Mouse (Mus musculus) cerebellum, adult 8-10 months (tissue): Measurements from ENCODE around the gene Klhl29.
A peak's percentile ranks its signal among the peaks of the same experiment; 100 is the strongest.
"Not testable (repeated sequence)": the region's sequence is repeated elsewhere in the genome, so short reads cannot be mapped to it uniquely, and the experiment has no call there.

Source experiments
- DNase-seq: peaks from one replicate; pipeline ENCODE4 v3.0.0; 2022

The Klhl29 gene

GRCm38 (mm10) chr12:5353416-5353815, 22.1 kb downstream of the Klhl29 start:
- DNase-seq, result no peak

- no peak for DNase-seq
Observed at GRCm38 (mm10) chr12:5352771-5353170, 22.7 kb downstream of the Klhl29 start.

GRCm38 (mm10) chr12:5350491-5351285, 24.8 kb downstream of the Klhl29 start:
- no peak for DNase-seq

GRCm38 (mm10) chr12:5345088-5345487, 30.4 kb downstream of the Klhl29 start:
- DNase-seq, result no peak

GRCm38 (mm10) chr12:5344457-5344856, 31.0 kb downstream of the Klhl29 start:
- DNase-seq, result not testable (repeated sequence)

- DNase-seq, result no peak
Observed at GRCm38 (mm10) chr12:5340151-5340603, 35.3 kb downstream of the Klhl29 start.

GRCm38 (mm10) chr12:5336927-5337712, 38.4 kb downstream of the Klhl29 start:
- DNase-seq, result peak; percentile 17

- no peak for DNase-seq
Observed at GRCm38 (mm10) chr12:5336331-5336730, 39.2 kb downstream of the Klhl29 start.

GRCm38 (mm10) chr12:5334956-5335355, 40.5 kb downstream of the Klhl29 start:
- no peak for DNase-seq

- no peak for DNase-seq
Observed at GRCm38 (mm10) chr12:5334175-5334574, 41.3 kb downstream of the Klhl29 start.

- DNase-seq, result no peak
Observed at GRCm38 (mm10) chr12:5331810-5332484, 43.5 kb downstream of the Klhl29 start.

GRCm38 (mm10) chr12:5330496-5331070, 44.9 kb downstream of the Klhl29 start:
- DNase-seq, result no peak

GRCm38 (mm10) chr12:5322444-5323087, 52.9 kb downstream of the Klhl29 start:
- DNase-seq, result no peak

- no peak for DNase-seq
Observed at GRCm38 (mm10) chr12:5321017-5321416, 54.5 kb downstream of the Klhl29 start.

GRCm38 (mm10) chr12:5319359-5319973, 56.0 kb downstream of the Klhl29 start:
- no peak for DNase-seq

GRCm38 (mm10) chr12:5316029-5316567, 59.4 kb downstream of the Klhl29 start:
- DNase-seq, result no peak

- DNase-seq, result no peak
Observed at GRCm38 (mm10) chr12:5307923-5308322, 67.6 kb downstream of the Klhl29 start.

GRCm38 (mm10) chr12:5305466-5305865, 70.0 kb downstream of the Klhl29 start:
- DNase-seq, result no peak

GRCm38 (mm10) chr12:5303912-5304311, 71.6 kb downstream of the Klhl29 start:
- no peak for DNase-seq

GRCm38 (mm10) chr12:5303100-5303499, 72.4 kb downstream of the Klhl29 start:
- no peak for DNase-seq

- no peak for DNase-seq
Observed at GRCm38 (mm10) chr12:5301841-5302240, 73.6 kb downstream of the Klhl29 start.

- DNase-seq, result no peak
Observed at GRCm38 (mm10) chr12:5296422-5296821, 79.1 kb downstream of the Klhl29 start.
